Mouse (Mus musculus) small intestine, adult 2 months (tissue): ENCODE data around the gene Ncoa3.

Experiments used
- CTCF ChIP-seq: fragments of 200-500 bp; IDR thresholded peaks from 2 replicates; pipeline ENCODE4 v1.5.1; 2012; ENCODE audit warnings: low read depth, mild to moderate bottlenecking, control low read depth, inconsistent platforms, low read length, moderate library complexity, mixed read lengths; ENCODE audit not compliant: insufficient replicate concordance, insufficient read length; ENCODE audit errors: extremely low read depth
- POLR2A ChIP-seq: fragments of 200-500 bp; IDR thresholded peaks from 2 replicates; pipeline ENCODE4 v1.6.1; 2012; ENCODE audit warnings: low read depth, mild to moderate bottlenecking, control low read depth, inconsistent platforms, low read length, moderate library complexity

GRCm38 (mm10) chr2:165986921-165987453 lies 5.4 kb upstream of the Ncoa3 start:
- TF ChIP-seq POLR2A: no peak
- TF ChIP-seq CTCF: no peak
